Mouse (Mus musculus) MEL-GATA-1-ER (cell line): ENCODE data around the gene Cacna2d3.

Experiments used
- DNase-seq: peaks from one replicate; pipeline ENCODE4 v3.0.0-alpha.2; 2012; ENCODE audit warnings: low read depth; ENCODE audit errors: extremely low read depth

Gene Cacna2d3

DNA sequence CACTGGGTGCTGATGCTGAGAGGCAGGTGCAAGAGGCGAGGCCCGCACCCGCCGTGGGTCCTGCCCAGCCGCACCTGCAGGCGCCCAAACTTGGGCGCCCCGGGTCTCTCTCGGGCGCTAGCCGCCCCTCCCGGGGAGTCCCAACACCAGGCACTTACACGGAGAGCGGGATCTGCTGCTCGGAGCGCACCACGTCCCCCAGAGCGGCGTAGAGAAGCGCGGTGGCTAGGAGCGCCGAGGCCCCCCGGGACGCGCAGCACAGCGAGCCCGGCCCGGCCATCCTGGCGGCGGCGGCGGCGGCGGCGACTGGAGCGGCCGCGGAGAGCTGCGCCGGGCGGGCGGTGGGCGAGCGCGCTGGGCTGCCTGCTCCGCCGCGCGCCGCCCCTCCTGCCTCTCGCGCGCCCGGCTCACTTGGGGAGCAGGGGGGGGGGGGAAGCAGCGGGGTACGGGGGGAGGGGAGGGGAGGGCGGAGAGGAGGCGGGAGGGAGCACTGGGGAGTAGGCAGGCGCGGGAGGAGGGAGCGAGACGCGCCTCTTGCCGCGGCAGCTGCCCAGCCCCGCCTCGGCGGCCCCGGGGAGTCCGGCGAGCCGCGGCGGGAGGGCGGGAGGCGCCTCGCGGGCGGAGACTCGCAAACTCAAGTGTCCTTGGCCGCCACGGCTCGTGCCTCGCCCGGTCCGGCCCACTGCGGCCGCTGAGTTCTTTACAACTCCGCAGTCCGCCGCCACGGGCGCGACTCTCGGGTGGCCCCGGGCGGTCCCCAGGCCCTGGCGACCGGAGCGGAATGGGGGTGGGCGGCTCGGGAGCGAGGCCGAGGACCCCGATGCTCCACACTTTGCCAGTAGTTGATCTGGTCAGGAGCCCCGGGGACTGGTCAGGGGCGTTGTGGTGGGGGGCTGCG lies at the start of gene Cacna2d3:
Gene Cacna2d3, minus strand, starts transcription at position 377 of the 898 bp plus-strand sequence.
- no peak for DNase-seq

DNA sequence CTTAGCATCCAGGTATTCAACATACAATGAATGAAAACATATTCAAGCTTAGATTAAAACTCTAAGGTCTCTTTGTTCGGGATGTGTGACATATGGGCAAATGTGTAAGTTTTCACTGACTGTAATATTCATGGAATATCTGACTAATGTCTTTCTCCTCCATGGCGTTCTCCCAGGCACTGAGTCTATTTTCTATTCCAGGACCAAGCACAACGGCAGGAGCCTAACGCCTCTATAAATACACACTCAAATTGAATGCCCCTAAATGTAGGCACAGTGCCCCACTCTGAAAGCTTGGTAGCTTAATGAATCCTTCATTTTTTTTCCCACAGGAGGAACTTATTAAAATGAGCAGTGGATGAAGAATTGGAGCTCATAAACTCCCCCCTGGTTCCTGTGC lies 47.8 kb upstream of the Cacna2d3 start:
- no peak for DNase-seq

DNA sequence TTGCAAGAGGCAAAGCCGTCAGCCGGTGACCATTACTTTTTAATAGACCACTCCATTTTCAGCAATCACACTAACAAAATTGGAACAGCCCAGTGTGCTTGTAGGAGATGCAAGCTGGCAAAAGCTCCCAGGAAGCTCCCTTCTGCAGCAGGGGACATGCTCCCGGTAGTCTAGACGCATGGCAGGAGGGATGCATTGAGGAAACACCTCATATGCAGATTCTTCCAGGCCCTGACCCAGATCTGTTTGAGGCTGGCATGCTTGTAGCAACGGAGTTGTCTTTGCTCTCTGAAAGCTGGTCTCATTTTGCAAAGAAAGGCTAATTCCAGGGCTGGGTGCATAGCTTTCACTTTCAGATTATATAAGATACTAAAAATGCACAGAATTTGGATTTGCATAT lies 31.2 kb upstream of the Cacna2d3 start:
- DNase-seq = no peak

DNA sequence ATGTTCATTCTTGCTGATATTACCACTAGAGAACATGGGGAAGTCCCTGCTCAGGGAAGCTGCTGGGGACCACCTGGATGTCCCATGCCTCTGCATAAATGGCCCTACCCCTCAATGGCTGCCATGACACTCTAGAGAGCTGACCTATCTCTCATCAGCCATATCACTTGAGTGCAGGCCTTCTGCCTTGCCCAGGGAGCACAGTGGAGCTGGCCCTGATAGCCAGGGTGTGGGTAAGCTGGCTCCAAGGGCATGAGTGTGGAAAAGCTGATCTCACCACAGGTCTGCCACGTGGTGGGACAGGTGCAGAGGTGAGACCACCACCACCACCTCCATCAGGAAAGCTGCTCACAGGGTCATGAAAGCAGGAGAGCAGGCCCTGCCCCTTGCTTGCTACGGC lies 17.1 kb upstream of the Cacna2d3 start:
- no peak for DNase-seq

DNA sequence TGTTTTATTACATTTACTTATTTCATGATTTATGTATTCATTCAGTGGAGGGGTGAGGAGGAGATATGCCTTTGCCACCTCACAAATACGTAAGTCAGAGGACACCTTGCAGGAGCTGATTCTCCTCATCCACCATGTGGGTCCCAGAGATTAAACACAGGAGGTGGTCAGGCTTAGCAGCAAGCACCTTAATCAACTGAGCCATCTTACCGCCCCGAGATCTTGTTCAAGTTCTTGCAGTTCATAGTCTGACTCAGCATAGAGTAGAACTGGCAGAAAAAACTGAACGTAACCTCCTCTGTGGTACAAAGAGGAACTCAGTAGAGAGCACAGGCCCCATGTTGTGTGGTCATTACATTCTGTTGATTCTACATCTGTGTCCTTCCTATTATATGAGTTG lies 8.6 kb upstream of the Cacna2d3 start:
- no peak for DNase-seq

DNA sequence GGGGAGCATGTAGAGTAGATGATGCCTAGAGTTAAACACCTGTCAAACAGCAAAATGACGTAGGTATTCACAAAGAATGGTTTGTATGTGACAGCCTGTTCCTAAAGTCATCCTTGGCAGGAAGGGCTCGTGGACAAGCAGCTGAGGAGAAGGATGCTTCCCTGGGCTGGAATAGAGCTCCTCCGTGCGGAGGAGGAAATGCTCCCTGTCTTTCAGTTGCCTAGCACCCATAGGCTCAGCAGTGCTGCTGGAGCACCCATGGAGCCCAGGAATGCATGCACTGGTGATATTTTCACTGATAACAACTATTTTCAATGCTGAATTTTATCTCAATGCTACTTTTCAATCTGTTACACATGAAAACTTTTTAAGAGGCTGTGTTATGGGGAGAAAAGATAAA lies 7.3 kb upstream of the Cacna2d3 start:
- DNase-seq = no peak

DNA sequence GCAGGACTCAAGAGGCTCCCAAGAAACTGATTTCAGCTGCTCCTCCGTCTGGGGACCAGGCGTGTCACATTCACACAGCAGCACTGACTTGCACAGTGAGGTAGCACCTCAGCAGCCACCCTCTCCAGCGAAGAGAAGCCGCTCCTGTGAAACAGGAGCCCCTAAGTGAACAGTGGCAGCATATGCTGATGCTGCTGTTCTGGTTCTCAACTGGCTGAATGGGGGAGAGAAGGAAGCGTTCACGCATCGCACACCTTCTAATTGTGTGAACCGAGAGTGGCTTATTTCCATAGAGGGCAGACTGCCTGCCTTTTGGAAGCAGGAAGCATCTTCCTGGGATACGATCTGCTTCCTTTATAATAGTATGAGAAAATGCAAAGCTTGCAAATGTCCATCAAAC lies 5.9 kb upstream of the Cacna2d3 start:
- no peak for DNase-seq

DNA sequence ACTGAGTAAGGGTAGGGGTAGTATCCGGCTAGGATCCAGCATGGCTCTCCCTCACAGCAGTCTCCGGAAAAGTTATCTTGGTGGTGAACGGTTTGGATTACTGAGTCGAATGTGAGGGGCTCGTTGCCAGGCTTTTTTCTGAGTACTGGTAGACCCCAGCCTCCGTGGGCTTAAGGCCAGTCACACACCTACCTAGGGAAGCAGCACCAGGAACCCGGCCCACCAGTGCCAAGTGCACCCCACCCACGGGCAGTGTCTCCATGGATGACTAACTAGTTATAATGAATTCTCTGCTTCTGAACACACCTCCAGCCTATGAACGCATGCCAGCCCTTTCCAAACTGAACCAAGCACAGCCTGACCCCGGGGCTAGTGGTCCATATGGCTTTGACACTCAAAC lies 1.6 kb upstream of the Cacna2d3 start:
- DNase-seq = no peak

DNA sequence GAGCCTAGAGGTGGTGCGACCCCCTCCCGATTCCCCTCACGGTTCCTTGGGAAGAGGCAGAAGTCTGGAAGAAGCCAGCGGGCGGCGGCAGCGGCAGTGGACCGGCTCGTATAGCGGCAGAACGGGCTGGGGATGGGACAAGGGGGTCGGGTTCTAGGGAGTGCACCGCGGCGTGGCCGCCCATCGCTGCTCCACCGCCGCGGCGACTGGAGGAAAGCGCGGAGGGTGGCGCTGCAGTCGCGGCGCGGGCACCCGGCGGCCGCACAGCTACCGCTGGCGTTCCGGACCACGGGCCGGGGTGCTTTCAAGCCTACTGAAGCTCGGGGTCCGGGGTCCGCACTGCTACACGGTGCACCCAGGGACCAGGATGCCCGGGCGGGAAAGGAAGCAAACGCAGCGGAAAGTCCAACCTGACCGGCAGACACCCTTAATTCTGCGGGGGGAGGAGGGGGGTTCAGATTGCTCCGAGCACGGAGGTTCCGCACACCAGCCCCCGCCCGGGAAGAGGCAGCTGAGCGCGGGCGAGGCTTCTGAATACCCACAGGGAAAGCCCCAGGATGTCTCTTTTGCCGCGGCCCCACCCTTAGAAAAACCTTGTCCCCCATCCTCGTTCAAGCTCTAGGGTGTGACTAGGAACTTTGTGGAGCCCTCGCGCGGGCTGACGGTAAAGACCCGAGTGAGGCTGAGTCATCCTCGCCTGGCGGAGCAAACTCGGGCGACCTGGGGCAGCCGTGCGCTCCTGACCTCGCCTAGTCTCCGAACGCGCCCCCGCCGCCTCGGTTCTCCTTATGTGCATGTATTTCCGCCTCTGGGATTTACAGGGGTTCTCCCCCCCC lies 940 bp upstream of the Cacna2d3 start:
- DNase-seq = no peak

DNA sequence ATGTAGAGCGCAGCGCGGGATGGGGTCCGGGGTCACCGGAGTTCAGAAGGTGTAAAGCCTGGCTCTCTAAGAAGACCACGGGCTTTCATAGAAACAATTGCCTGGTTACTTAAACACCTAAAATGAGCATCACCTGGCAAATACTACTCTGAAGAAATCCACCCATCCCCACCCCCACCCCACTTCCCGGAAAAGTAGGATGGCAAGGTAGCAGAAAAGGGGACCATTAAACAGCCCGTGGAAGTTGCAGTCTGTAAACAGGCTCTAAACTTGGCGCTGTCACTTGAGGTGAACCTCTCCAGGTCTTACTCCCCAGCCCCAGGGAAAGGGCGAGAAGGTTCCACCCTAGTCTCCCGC lies 555 bp downstream of the Cacna2d3 start:
- DNase-seq = no peak

DNA sequence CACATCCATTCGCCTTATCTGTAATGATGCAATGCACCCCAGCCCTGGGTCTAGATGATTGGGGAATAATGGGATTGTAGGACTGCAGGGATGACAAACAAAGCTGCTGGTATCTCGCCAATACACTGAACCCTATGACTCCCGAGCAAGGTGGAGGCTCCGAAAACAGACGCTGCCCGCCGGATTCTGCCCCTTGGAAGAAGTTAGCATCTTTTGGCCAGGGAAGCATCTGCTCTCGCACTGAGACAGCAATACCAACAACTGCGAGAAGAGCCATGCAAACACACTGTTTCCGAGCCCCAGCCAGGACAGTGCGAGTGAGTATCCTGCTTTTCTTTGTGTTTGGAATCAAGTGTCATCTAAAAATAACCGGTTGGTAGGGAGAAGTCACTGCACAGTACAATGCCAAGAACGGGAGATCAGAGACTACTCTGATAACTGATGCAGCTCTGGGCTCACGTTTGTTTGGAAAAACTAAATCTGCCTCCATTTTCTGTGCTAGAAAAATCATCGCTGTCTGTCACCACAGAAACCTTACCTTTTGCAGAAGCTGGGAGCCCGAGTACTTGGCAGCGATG lies 1.2 kb downstream of the Cacna2d3 start:
- DNase-seq = no peak

DNA sequence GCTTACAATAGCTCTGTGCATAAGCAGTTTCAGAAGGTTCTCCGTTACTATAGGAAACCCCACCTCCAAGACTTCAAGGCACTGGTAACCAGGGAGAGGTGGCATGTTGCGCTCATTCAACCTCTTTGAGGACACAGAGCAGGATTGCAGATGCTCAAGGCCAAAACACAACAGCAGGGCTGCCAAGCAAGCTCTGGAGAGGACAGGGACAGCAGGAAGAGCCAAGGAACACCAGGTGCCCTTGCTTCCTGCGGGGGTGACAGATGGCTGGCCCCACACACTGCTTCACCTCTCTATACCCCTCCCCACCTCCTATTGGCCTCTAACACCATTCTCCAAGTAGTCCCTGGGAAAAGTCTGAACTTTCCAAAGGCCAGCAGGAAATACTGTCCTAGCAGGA lies 9.0 kb downstream of the Cacna2d3 start:
- DNase-seq = no peak

DNA sequence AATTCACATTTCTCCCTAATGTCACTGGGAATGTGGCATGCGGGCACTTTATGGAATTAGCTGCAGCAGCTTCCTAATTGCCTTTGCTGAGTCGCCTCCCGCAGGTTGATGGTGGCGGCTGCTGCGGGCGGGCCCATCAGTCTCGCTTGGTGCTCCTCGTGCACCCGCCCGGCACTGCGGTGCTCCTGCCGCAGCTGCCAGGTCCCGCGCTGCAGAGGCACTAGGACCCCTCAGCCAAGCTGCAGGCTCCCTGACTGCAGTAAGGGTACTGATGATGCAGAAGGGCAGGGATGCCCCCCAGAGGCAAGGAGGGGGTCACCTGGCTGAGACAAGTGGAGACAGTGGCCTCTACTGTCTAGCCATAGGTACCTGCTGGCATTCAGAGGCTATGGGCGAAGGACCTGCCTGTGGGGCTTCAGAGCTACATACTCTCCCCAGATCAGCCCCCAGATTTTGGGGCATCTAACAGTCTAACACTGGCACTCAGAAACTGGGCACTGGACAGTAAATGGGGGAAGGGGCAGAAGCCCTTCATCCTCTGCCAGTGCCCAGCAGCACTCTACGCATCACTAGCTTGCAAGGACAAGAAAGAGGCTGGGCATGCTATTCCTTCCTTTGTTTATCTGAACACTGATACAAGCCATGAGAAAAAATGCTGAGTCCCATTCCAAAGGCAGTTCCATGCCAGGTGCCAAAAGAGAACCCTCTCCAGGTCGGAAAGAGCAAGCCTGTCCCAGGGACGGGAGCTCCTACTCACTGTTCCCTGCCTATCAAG lies 13.9 kb downstream of the Cacna2d3 start:
- DNase-seq = no peak

DNA sequence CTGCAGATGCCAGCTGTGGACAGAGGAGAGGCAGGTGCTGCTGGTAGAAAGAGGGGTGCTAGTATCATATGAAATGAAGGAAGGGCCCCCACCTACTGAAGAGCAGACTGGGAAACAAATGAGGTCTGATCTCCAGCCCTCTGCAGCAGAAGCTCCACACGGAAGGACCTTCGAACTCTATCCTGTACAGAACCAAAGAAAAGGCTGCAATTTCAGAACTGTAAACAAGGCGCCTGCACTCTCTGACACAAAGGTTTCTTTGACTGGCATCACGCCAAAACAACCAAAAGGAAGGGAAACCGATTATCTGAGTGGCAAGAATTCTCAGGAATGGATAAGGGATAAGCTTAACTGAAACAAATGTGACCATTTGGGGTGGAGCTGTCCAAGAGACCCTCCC lies 18.9 kb downstream of the Cacna2d3 start:
- no peak for DNase-seq

DNA sequence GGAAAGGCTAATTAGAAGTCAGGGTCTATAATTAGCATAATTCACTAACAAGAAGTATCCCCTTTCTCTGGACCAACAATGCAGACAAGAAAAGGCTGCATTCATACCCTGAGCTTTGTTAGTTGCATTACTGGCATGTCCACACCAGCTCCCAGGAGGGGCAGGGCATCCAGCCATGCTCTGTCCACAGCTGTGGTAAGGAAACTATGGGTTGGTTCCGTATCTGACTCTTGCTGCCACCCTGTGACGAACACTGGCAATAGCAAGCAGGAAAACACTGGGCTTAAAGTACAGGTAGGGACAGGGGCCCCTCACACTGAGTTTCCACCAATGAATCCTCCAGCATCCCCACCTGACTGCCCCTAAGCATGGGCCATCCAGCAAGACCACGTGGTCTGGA lies 25.5 kb downstream of the Cacna2d3 start:
- DNase-seq = no peak

DNA sequence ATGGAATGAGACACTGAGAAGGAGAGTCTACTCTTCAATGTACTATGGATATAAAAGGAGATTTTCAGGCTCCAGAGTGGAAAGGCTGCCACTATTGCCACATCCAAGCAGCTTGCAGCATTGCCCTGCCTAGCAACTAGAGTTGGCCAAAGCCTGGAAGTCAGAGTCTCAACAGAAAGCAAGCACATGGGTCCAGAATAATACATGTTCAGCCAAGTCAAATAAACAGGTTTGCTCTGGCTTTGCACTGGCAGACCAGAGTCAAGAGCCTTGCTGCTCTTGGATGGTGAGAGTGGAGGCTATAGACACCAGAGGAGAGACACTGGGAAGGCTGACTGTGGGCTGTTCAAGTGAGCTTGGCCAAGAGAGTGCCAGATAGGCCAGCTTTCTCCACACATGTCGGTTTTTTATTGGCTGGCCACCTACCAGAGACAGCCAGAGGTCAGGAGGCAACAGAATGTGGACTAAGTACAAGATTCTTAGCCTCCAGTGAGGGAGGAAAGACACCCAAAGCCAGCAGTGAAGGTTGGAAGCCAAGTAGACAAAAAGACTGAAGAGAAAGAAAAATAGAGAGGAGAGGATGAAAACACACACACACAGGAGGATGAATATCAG lies 49.1 kb downstream of the Cacna2d3 start:
- no peak for DNase-seq

DNA sequence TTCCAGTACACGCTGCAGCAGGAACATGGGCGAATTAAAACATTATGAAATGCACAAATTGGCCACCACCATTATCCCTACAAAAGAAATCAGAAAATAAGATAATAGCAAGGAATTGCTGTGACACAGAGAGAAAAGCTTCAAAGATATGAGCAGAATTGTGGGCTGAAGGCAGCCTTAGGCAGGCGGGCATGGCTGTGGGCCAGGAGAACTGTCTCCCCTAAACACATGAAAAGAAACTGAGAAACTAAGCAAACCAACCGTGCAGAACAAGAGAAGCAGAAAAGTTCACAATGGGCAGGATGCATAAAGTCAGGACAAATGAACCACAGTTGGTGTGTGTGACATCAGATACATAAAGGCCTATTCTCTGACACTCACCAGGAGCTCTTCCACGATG lies 51.8 kb downstream of the Cacna2d3 start:
- no peak for DNase-seq

DNA sequence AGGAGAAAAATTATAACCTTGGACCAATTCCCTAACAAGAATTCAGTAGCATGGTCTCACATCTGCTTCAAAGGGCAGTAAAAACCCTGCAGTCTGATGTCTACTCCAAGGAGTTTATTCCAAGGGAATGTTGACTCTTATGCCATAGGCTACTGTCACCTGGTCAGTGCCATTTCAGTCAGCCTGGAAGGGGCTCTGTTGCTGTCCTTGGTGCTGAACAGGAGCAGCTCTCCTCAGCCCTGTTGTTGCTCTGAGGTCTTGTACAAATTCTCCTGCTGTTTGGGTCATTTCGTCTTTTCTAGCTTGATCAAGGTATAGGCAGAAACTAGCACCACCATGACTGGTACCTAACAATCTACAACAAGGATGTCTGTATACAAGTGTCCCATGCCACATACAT lies 64.7 kb downstream of the Cacna2d3 start:
- DNase-seq = no peak

DNA sequence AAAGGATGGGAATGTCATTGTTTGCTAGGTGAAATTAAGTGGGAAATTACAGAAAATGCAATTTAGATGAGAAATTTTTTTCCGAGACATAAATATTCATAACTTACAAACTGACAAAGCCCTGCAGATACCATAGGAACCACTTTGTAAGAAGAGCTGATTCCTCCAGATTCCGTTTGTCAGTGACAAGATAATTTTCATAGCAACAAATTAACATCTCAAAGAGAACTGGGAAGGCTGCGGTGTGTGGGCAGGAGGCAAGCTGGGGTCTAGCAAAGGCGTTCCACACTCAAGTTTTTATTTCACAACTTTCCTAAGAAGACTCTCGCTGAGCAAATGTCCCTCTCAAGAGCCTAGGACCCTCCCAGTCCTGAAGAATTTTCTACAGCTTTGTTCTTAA lies 71.1 kb downstream of the Cacna2d3 start:
- DNase-seq = no peak

DNA sequence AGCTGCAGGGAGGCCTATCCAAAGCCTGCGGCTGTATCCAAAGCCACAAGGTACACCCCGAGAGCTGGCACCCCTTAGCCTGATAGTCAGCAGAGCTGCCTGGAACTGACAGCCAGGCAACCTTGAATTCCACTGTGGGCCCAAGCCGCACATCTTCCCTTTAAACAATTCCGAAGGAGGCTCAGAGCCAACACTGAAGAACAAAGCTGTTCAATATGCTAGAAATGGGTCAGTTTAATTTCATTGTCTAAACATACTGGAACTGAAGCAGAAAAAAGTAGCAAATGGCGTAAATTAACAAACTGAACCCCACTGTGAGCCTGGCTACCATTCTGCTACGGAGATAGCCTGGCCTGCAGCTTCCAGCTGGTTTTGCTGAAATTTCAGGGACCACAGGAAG lies 72.9 kb downstream of the Cacna2d3 start:
- DNase-seq = no peak

DNA sequence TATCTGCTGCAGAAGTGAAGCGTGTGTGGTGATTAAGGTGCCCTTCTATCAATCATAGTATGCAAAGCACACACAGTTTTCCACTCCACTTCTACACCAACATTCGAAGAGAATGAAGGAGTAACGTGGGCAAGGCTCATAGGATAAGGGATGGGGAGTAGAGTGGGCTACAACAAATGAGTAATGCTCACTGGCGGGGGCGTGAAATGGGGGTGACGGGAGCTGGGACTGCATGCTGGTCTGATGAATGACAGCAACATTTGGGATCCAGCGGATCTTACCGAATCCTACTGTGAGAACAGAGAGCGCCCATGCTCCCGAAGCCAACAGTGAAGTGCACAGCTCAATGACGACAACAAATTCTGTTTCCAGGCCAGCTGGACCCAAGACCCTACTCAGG lies 76.2 kb downstream of the Cacna2d3 start:
- no peak for DNase-seq
